In the genomic region with DNA sequence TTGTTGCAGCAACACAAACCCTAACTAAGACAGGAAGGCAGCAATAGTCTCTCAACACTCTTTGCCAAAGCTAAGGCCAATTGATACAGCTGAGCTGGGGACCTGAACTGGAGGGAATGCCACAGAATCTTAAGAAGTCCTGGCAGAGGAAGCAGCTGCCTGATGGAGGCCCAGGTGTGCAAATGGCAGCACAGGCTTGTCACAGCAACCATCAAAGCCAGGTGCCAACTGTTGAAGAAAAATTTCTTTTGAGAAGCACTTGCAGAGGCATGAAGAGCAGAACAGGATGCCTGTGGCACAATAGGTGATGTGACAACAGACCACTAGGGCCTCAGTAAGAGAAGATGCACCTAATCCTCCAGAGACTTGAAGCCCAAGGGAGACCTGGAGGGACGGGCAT, we compare ENCODE assay signal across 28 mouse cellular contexts.
A peak's percentile ranks its signal among the peaks of the same experiment; 100 is the strongest.
DNase-seq lines count a peak whose midpoint lies in the region; ATAC-seq and TF ChIP-seq lines count a peak whose summit lies in the region.
"Had no signal": no experiment of that assay in that cellular context is flagged by ENCODE, and none has a peak within 500 bp of the region (broad histone marks: within the 10 kb centered on the region; RNA-seq: fewer than 3 reads in every experiment).

No protein-coding gene starts in this region.

- no peak overlapping the region for H3K4me3 ChIP-seq in midbrain, embryonic 11.5 days (ENCODE audit: low read depth, low read length)
- H3K4me3 ChIP-seq in midbrain, postnatal 0 days (ENCODE audit: low read depth, low read length): no peak overlapping the region
- H3K4me3 ChIP-seq in embryonic facial prominence, embryonic 10.5 days: no peak overlapping the region
- no peak overlapping the region for H3K4me3 ChIP-seq in layer of hippocampus, adult 2 months
- H3K4me3 ChIP-seq: embryonic facial prominence, embryonic 12.5 days; embryonic facial prominence, embryonic 15.5 days; gastrocnemius, adult 2 months; heart, embryonic 12.5 days; heart, embryonic 15.5 days had no signal

- no peaks in the 10 kb centered on the region for H3K27me3 ChIP-seq in midbrain, embryonic 11.5 days (ENCODE audit: control insufficient read depth, insufficient read depth, low read length)
- no peaks in the 10 kb centered on the region for H3K27me3 ChIP-seq in midbrain, postnatal 0 days (ENCODE audit: insufficient read depth, low read length)
- no peaks in the 10 kb centered on the region for H3K27me3 ChIP-seq in embryonic facial prominence, embryonic 10.5 days (replicated peaks; ENCODE audit: low read depth, poor library complexity, severe bottlenecking)
- H3K27me3 ChIP-seq: CH12.LX; embryonic facial prominence, embryonic 12.5 days; embryonic facial prominence, embryonic 15.5 days; heart, embryonic 12.5 days; heart, embryonic 15.5 days; Patski had no signal

- no peaks in the 10 kb centered on the region for H3K36me3 ChIP-seq in midbrain, embryonic 11.5 days (ENCODE audit: control insufficient read depth, insufficient read depth, low read length)
- H3K36me3 ChIP-seq in midbrain, postnatal 0 days (ENCODE audit: insufficient read depth, low read length): no peaks in the 10 kb centered on the region
- no peaks in the 10 kb centered on the region for H3K36me3 ChIP-seq in embryonic facial prominence, embryonic 10.5 days (replicated peaks)
- H3K36me3 ChIP-seq: embryonic facial prominence, embryonic 12.5 days; embryonic facial prominence, embryonic 15.5 days; G1E; heart, embryonic 12.5 days; heart, embryonic 15.5 days had no signal

- no peak overlapping the region for H3K9ac ChIP-seq in midbrain, embryonic 11.5 days (ENCODE audit: low read length)
- no peak overlapping the region for H3K9ac ChIP-seq in midbrain, postnatal 0 days (replicated peaks; ENCODE audit: low read length, poor library complexity, severe bottlenecking)
- H3K9ac ChIP-seq: embryonic facial prominence, embryonic 12.5 days; embryonic facial prominence, embryonic 15.5 days; forebrain, postnatal 0 days; heart, embryonic 12.5 days; heart, embryonic 15.5 days; hindbrain, embryonic 14.5 days had no signal

- H3K4me2 ChIP-seq in midbrain, embryonic 11.5 days: no peak overlapping the region
- H3K4me2 ChIP-seq in midbrain, postnatal 0 days (ENCODE audit: low read depth, low read length, poor library complexity, severe bottlenecking): no peak overlapping the region
- H3K4me2 ChIP-seq: embryonic facial prominence, embryonic 12.5 days; embryonic facial prominence, embryonic 15.5 days; heart, embryonic 12.5 days; heart, embryonic 15.5 days; hindbrain, embryonic 14.5 days had no signal

- intact Hi-C loops in left cerebral cortex, postnatal 36 days (cut with DNase I): no loop called here

- TF ChIP-seq CTCF in midbrain, postnatal 0 days (IDR thresholded peaks at IDR 0.05): no peak
- no peak for TF ChIP-seq CTCF in layer of hippocampus, adult 2 months (conservative IDR thresholded peaks at IDR 0.05)

- peak; percentile 73 for DNase-seq in midbrain, embryonic 11.5 days (ENCODE audit: low spot score, missing footprints)
- DNase-seq in midbrain, postnatal 0 days (ENCODE audit: low spot score): no peak
- DNase-seq in thymus, postnatal 10 days (ENCODE audit: low spot score in 2 of 2): peak; percentile 31 to 68
- DNase-seq in thymus, postnatal 36 days: peak; percentile 42 to 73
- no peak for DNase-seq in embryonic facial prominence, embryonic 10.5 days (ENCODE audit: low spot score)
- no peak for DNase-seq in layer of hippocampus, adult 2 months (ENCODE audit: low spot score in 2 of 2)
- no peak for DNase-seq in left cerebral cortex, postnatal 36 days (ENCODE audit: low spot score in 2 of 2)
- DNase-seq: adrenal gland, postnatal 10 days; adrenal gland, postnatal 36 days; B cell, adult 2 months; cerebellum, adult 18-20 months; cerebellum, adult 9-10 months; cerebellum, postnatal 14 days; forebrain, postnatal 0 days; gastrocnemius, adult 2 months; gastrocnemius, postnatal 14 days; heart, adult 11 months; heart, postnatal 14 days; heart, postnatal 4 days had no signal

- H3K27ac ChIP-seq in midbrain, embryonic 11.5 days (ENCODE audit: low read depth, low read length): no peak overlapping the region
- no peak overlapping the region for H3K27ac ChIP-seq in midbrain, postnatal 0 days (ENCODE audit: low read depth, low read length)
- no peak overlapping the region for H3K27ac ChIP-seq in embryonic facial prominence, embryonic 10.5 days (replicated peaks)
- H3K27ac ChIP-seq in layer of hippocampus, adult 2 months: no peak overlapping the region
- H3K27ac ChIP-seq: embryonic facial prominence, embryonic 12.5 days; embryonic facial prominence, embryonic 15.5 days; gastrocnemius, adult 2 months; heart, embryonic 15.5 days; hindbrain, embryonic 14.5 days had no signal

- no peaks in the 10 kb centered on the region for H3K4me1 ChIP-seq in midbrain, embryonic 11.5 days (ENCODE audit: control insufficient read depth, insufficient read depth, low read length)
- H3K4me1 ChIP-seq in midbrain, postnatal 0 days (ENCODE audit: insufficient read depth, low read length): no peaks in the 10 kb centered on the region
- H3K4me1 ChIP-seq in embryonic facial prominence, embryonic 10.5 days: no peaks in the 10 kb centered on the region
- H3K4me1 ChIP-seq: embryonic facial prominence, embryonic 12.5 days; embryonic facial prominence, embryonic 15.5 days; heart, embryonic 12.5 days; heart, embryonic 15.5 days had no signal

- H3K9me3 ChIP-seq in midbrain, embryonic 11.5 days (ENCODE audit: control insufficient read depth, low read length): no peaks in the 10 kb centered on the region
- no peaks in the 10 kb centered on the region for H3K9me3 ChIP-seq in midbrain, postnatal 0 days (ENCODE audit: low read length)
- H3K9me3 ChIP-seq in embryonic facial prominence, embryonic 10.5 days: no peaks in the 10 kb centered on the region
- H3K9me3 ChIP-seq: embryonic facial prominence, embryonic 12.5 days; embryonic facial prominence, embryonic 15.5 days; G1E; heart, embryonic 12.5 days; heart, embryonic 15.5 days had no signal

- ATAC-seq in midbrain, embryonic 11.5 days (ENCODE audit: low FRiP score): no peak
- no peak for ATAC-seq in midbrain, postnatal 0 days (ENCODE audit: low FRiP score)
- ATAC-seq: forebrain, embryonic 14.5 days; forebrain, postnatal 0 days; Patski had no signal

- 76% methylated on average over 1 of the region's 1 CpGs for WGBS in midbrain, embryonic 11.5 days
- WGBS in midbrain, postnatal 0 days: 84% methylated on average over 1 of the region's 1 CpGs
- WGBS in embryonic facial prominence, embryonic 10.5 days: 78% methylated on average over 1 of the region's 1 CpGs

Comparison
In these comparisons a context has a peak if more than half of its experiments do, and no peak if none do; other contexts are left out.
1. DNase-seq: peak in midbrain, embryonic 11.5 days (single experiment), thymus, postnatal 10 days (2 of 2) and thymus, postnatal 36 days (2 of 2); none in midbrain, postnatal 0 days (single experiment), embryonic facial prominence, embryonic 10.5 days (single experiment), layer of hippocampus, adult 2 months (0 of 2) and left cerebral cortex, postnatal 36 days (0 of 2).